Mouse (Mus musculus): ENCODE measurements around the gene Slc15a1. TPM values are rescaled to one million over a fixed set of nuclear protein-coding genes. Genes with fewer than 3 reads are reported as not detected.

Slc15a1 gene
- total and polyA plus RNA-seq, 2 experiments from 2014 or later = 0.04 TPM; not detected in 1

- Histone ChIP-seq H3K9ac (replicated peaks; ENCODE audit: low read depth, low read length) (no peak overlapping the region), H3K4me3 (ENCODE audit: low read depth, low read length) (no peak overlapping the region), H3K36me3 (replicated peaks; ENCODE audit: control insufficient read depth, insufficient read depth, low read length) (no peaks in the 10 kb centered on the region), H3K4me2 (ENCODE audit: low read depth, low read length) (no peak overlapping the region), H3K27ac (ENCODE audit: low read depth) (no peak overlapping the region), H3K27me3 (ENCODE audit: control insufficient read depth, insufficient read depth, low read length) (no peaks in the 10 kb centered on the region), H3K9me3 (replicated peaks; ENCODE audit: control insufficient read depth, low read length) (no peaks in the 10 kb centered on the region), H3K4me1 (ENCODE audit: control insufficient read depth, insufficient read depth) (no peaks in the 10 kb centered on the region)
- ATAC-seq (ENCODE audit: insufficient read depth, low read depth) = no peak
- no peak for DNase-seq (ENCODE audit: low spot score)
- 79% methylated on average over 3 of the region's 3 CpGs for WGBS
- no peak for TF ChIP-seq CTCF (IDR thresholded peaks at IDR 0.05; ENCODE audit: low read depth)
- TF ChIP-seq EP300 (IDR thresholded peaks at IDR 0.05; ENCODE audit: low read depth) = no peak
Observed at GRCm38 (mm10) chr14:121527883-121528282, 22.8 kb upstream of the Slc15a1 start.

GRCm38 (mm10) chr14:121527201-121527600, 22.1 kb upstream of the Slc15a1 start:
- H3K4me3 ChIP-seq (ENCODE audit: low read depth, low read length) = no peak overlapping the region
- TF ChIP-seq CTCF (IDR thresholded peaks at IDR 0.05; ENCODE audit: low read depth) (no peak), EP300 (IDR thresholded peaks at IDR 0.05; ENCODE audit: low read depth) (no peak)
- no peak overlapping the region for H3K4me2 ChIP-seq (ENCODE audit: low read depth, low read length)
- H3K4me1 ChIP-seq (ENCODE audit: control insufficient read depth, insufficient read depth) = no peaks in the 10 kb centered on the region
- DNase-seq (ENCODE audit: low spot score) = no peak
- H3K9me3 ChIP-seq (replicated peaks; ENCODE audit: control insufficient read depth, low read length) = no peaks in the 10 kb centered on the region
- 53% methylated on average over 1 of the region's 1 CpGs for WGBS
- no peak for ATAC-seq (ENCODE audit: insufficient read depth, low read depth)
- no peaks in the 10 kb centered on the region for H3K36me3 ChIP-seq (replicated peaks; ENCODE audit: control insufficient read depth, insufficient read depth, low read length)
- H3K27ac ChIP-seq (ENCODE audit: low read depth) = no peak overlapping the region
- no peak overlapping the region for H3K9ac ChIP-seq (replicated peaks; ENCODE audit: low read depth, low read length)
- no peaks in the 10 kb centered on the region for H3K27me3 ChIP-seq (ENCODE audit: control insufficient read depth, insufficient read depth, low read length)

DNA sequence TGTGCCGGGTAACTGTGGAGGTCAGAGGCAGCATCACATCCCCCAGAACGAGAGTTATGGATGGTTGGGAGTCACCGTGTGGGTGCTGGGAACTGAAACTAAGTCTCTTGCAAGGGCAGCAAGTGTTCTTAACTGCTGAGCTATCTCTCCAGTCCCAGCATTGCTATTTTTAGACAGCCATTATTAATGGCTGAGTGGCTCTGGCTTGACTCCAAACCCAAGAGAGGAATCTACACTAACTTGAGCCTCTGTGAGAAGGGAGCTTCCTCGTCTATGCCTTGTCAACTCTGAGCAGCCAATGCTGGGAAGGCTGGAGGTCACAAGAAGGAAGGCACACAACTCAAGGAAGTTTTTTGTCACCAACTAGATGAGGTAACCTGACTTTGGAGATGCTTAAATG, 16.7 kb upstream of the Slc15a1 start:
- Histone ChIP-seq H3K36me3 (replicated peaks; ENCODE audit: control insufficient read depth, insufficient read depth, low read length) (no peaks in the 10 kb centered on the region), H3K9ac (replicated peaks; ENCODE audit: low read depth, low read length) (no peak overlapping the region), H3K4me3 (ENCODE audit: low read depth, low read length) (no peak overlapping the region), H3K4me2 (ENCODE audit: low read depth, low read length) (peak overlapping the region; percentile 11; the same call in 1 of the 2 replicates), H3K27ac (ENCODE audit: low read depth) (peak overlapping the region; percentile 35; the same call in 1 of the 2 replicates), H3K4me1 (ENCODE audit: control insufficient read depth, insufficient read depth) (peaks cover 17% of the 10 kb centered on the region), H3K27me3 (ENCODE audit: control insufficient read depth, insufficient read depth, low read length) (no peaks in the 10 kb centered on the region), H3K9me3 (replicated peaks; ENCODE audit: control insufficient read depth, low read length) (no peaks in the 10 kb centered on the region)
- ATAC-seq (ENCODE audit: insufficient read depth, low read depth) (peak; percentile 70), DNase-seq (ENCODE audit: low spot score) (peak; percentile 74)
- WGBS = 28% methylated on average over 4 of the region's 4 CpGs
- TF ChIP-seq EP300 (IDR thresholded peaks at IDR 0.05; ENCODE audit: low read depth) = no peak
- no peak for TF ChIP-seq CTCF (IDR thresholded peaks at IDR 0.05; ENCODE audit: low read depth)

DNA sequence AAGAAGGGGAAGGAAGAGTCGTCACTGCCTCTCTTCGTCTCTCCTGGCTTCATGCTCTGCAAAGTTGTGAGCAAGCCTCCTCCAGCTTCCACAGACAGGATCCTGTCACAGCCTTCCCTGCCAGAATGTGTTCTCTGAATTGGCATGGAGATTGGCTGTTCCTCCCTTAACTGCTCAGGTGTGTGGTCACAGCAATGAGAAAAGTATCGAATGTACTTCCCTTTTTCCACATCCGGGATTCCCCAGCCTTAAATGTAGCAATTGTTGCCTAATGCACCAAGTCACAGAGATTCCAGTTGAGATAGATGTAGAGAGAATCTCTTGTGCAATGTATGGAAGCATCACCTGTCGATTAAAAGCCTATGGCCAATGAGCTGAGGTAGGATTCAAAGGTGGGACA, 11.8 kb upstream of the Slc15a1 start:
- no peak for TF ChIP-seq EP300 (IDR thresholded peaks at IDR 0.05; ENCODE audit: low read depth)
- TF ChIP-seq CTCF (IDR thresholded peaks at IDR 0.05; ENCODE audit: low read depth) = no peak
- no peak overlapping the region for H3K27ac ChIP-seq (ENCODE audit: low read depth)
- H3K9ac ChIP-seq (replicated peaks; ENCODE audit: low read depth, low read length) = no peak overlapping the region
- no peaks in the 10 kb centered on the region for H3K27me3 ChIP-seq (ENCODE audit: control insufficient read depth, insufficient read depth, low read length)
- peaks cover 14% of the 10 kb centered on the region for H3K4me1 ChIP-seq (ENCODE audit: control insufficient read depth, insufficient read depth)
- WGBS = 74% methylated on average over 5 of the region's 5 CpGs
- ATAC-seq (ENCODE audit: insufficient read depth, low read depth) (no peak), DNase-seq (ENCODE audit: low spot score) (no peak)
- 0 out of 2 replicates have a peak, but pooled peaks cover 3% of the 10 kb centered on the region for H3K9me3 ChIP-seq (replicated peaks; ENCODE audit: control insufficient read depth, low read length)
- H3K4me3 ChIP-seq (ENCODE audit: low read depth, low read length) = no peak overlapping the region
- no peak overlapping the region for H3K4me2 ChIP-seq (ENCODE audit: low read depth, low read length)
- no peaks in the 10 kb centered on the region for H3K36me3 ChIP-seq (replicated peaks; ENCODE audit: control insufficient read depth, insufficient read depth, low read length)

- Histone ChIP-seq H3K27me3 (ENCODE audit: control insufficient read depth, insufficient read depth, low read length) (peaks cover 26% of the 10 kb centered on the region), H3K4me3 (ENCODE audit: low read depth, low read length) (no peak overlapping the region), H3K36me3 (replicated peaks; ENCODE audit: control insufficient read depth, insufficient read depth, low read length) (no peaks in the 10 kb centered on the region), H3K9ac (replicated peaks; ENCODE audit: low read depth, low read length) (no peak overlapping the region), H3K4me1 (ENCODE audit: control insufficient read depth, insufficient read depth) (0 out of 2 replicates have a peak, but pooled peaks cover 3% of the 10 kb centered on the region), H3K9me3 (replicated peaks; ENCODE audit: control insufficient read depth, low read length) (peaks cover 13% of the 10 kb centered on the region; the same call in 1 of the 2 replicates), H3K27ac (ENCODE audit: low read depth) (no peak overlapping the region), H3K4me2 (ENCODE audit: low read depth, low read length) (no peak overlapping the region)
- TF ChIP-seq EP300 (IDR thresholded peaks at IDR 0.05; ENCODE audit: low read depth) (no peak), CTCF (IDR thresholded peaks at IDR 0.05; ENCODE audit: low read depth) (no peak)
- DNase-seq (ENCODE audit: low spot score) (no peak), ATAC-seq (ENCODE audit: insufficient read depth, low read depth) (no peak)
- WGBS = 73% methylated on average over 2 of the region's 2 CpGs
Observed at GRCm38 (mm10) chr14:121508929-121509328, 3.9 kb upstream of the Slc15a1 start.

DNA sequence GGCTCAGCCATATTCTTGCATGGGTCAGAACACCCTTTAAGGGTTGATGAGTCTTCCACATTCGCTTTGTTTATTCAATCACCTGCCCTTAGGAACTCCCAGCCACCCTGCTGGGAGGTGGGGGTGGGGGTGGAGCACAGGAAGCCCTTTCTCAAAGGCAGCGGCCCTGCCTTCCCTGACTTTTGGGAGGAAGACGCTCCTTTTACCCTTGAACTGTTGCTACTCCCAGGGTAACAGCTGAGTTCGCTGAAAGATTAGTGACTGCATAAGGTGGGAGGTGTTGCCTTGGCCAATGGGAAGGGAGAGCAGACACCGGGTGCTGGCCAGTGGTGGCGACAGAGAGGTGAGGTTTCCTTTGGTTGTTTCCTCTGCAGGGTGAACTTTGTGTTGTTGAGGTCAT, 1.3 kb upstream of the Slc15a1 start:
- DNase-seq (ENCODE audit: low spot score) = peak; percentile 26
- Histone ChIP-seq H3K9ac (replicated peaks; ENCODE audit: low read depth, low read length) (no peak overlapping the region), H3K4me3 (ENCODE audit: low read depth, low read length) (no peak overlapping the region), H3K27me3 (ENCODE audit: control insufficient read depth, insufficient read depth, low read length) (peaks cover 30% of the 10 kb centered on the region), H3K27ac (ENCODE audit: low read depth) (no peak overlapping the region), H3K4me1 (ENCODE audit: control insufficient read depth, insufficient read depth) (0 out of 2 replicates have a peak, but pooled peaks cover 3% of the 10 kb centered on the region), H3K4me2 (ENCODE audit: low read depth, low read length) (no peak overlapping the region), H3K36me3 (replicated peaks; ENCODE audit: control insufficient read depth, insufficient read depth, low read length) (no peaks in the 10 kb centered on the region), H3K9me3 (replicated peaks; ENCODE audit: control insufficient read depth, low read length) (peaks cover 10% of the 10 kb centered on the region; the same call in 1 of the 2 replicates)
- peak; percentile 41 for ATAC-seq (ENCODE audit: insufficient read depth, low read depth)
- TF ChIP-seq CTCF (IDR thresholded peaks at IDR 0.05; ENCODE audit: low read depth) (no peak), EP300 (IDR thresholded peaks at IDR 0.05; ENCODE audit: low read depth) (no peak)
- 20% methylated on average over 6 of the region's 6 CpGs for WGBS

Measured in heart, postnatal 0 days (tissue).